Mouse (Mus musculus) mouse trophoblast stem cell (cell line): Measurements from ENCODE around the gene Mfsd4b3.
"Not testable (repeated sequence)": the region's sequence is repeated elsewhere in the genome, so short reads cannot be mapped to it uniquely, and the experiment has no call there.

Experiments used
- in situ Hi-C, 2 experiments: fragments of 300-500 bp; cut with MseI, MboI; formaldehyde crosslinking; loops; 2 replicates in 1 of 2; 3 replicates in 1 of 2; pipeline ENCODE4 v1.15.1; 2025

Gene Mfsd4b3

GRCm38 (mm10) chr10:39924556-39924955, 35.4 kb downstream of the Mfsd4b3 start:
- in situ Hi-C loops: not testable (repeated sequence)

GRCm38 (mm10) chr10:39912616-39913015, 47.3 kb downstream of the Mfsd4b3 start:
- in situ Hi-C loops: no loop called here

- in situ Hi-C loops: no loop called here
Observed at GRCm38 (mm10) chr10:39908768-39909441, 51.0 kb downstream of the Mfsd4b3 start.

GRCm38 (mm10) chr10:39906799-39907658, 52.9 kb downstream of the Mfsd4b3 start:
- in situ Hi-C loops: no loop called here

- in situ Hi-C loops: no loop called here
Observed at GRCm38 (mm10) chr10:39904191-39904590, 55.8 kb downstream of the Mfsd4b3 start.

- in situ Hi-C loops: no loop called here
Observed at GRCm38 (mm10) chr10:39898874-39899371, 61.0 kb downstream of the Mfsd4b3 start, which contains the start of gene Mfsd4b4. TSS of gene Mfsd4b4 (minus strand) at chr10:39899238.
